Mouse (Mus musculus): ENCODE results near the gene Olfr1333. TPM values are rescaled to one million over a fixed set of nuclear protein-coding genes. Genes with fewer than 3 reads are reported as not detected.
"Not testable (repeated sequence)": the region's sequence is repeated elsewhere in the genome, so short reads cannot be mapped to it uniquely, and the experiment has no call there.

Gene Olfr1333
- not detected in 2 replicates for polyA plus RNA-seq (2015; fragmentation: Nextera tagmentation; extraction: Ambion mirVana)

DNA sequence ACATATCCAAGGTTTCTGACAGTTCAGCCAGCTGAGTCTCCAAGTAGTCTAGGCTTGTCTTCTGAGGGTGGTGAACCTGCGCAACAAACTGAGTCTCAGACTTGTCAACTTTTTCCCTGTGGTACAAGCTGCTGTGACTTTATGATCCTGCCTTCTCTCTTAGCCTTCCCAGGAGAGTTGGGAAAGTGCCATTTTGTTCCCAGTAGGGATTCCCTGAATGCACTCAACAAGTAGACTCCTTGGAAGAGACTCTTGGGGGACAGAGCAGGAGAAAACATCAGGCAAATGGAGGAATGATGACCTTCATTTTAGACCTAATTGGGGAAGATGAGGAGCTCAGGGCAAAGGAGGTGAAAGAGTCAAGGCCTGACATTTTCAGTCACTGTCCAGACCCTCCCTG lies at the start of gene Olfr1333:
TSS of gene Olfr1333 (minus strand) at position 101 of the 400 bp plus-strand sequence.
- H3K36me3 ChIP-seq (ENCODE audit: control insufficient read depth, insufficient read depth), result no peaks in the 10 kb centered on the region
- H3K27ac ChIP-seq (ENCODE audit: low read length), result no peak within 1 kb of the TSS
- H3K9ac ChIP-seq (replicated peaks; ENCODE audit: low read depth, low read length), result no peak within 1 kb of the TSS
- no peaks in the 10 kb centered on the region for H3K4me1 ChIP-seq (replicated peaks; ENCODE audit: control insufficient read depth, insufficient read depth, low read length)
- H3K9me3 ChIP-seq (ENCODE audit: control insufficient read depth, low read length), result no peaks in the 10 kb centered on the region
- H3K4me3 ChIP-seq (replicated peaks; ENCODE audit: low read length), result no peak within 1 kb of the TSS
- WGBS, result 100% methylated on average over 1 of the region's 1 CpGs
- H3K27me3 ChIP-seq (replicated peaks; ENCODE audit: control insufficient read depth, insufficient read depth, low read length), result no peaks in the 10 kb centered on the region
- ATAC-seq, result no peak
- H3K4me2 ChIP-seq (ENCODE audit: low read length), result no peak within 1 kb of the TSS

DNA sequence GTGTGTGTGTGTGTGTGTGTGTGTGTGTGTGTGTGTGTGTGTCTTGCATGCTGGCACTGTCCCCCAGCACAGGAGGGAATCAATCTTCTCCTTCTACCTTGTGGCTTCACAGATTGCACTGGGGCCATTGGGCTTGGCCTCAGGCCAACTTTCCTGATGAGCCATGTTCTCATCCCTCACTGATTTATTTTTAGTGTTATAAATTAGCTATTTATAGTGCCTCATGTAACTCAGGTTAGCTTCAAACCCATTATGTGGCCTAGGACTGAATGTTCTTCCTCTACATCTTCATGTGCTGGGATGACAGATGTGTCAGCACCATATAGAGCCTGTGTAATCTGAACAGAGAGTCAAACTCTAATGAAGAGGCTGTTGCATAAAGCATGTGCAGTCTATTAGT lies 31.5 kb upstream of the Olfr1333 start:
- H3K4me2 ChIP-seq (ENCODE audit: low read length), result no peak overlapping the region
- H3K36me3 ChIP-seq (ENCODE audit: control insufficient read depth, insufficient read depth), result no peaks in the 10 kb centered on the region
- no peak for ATAC-seq
- H3K9ac ChIP-seq (replicated peaks; ENCODE audit: low read depth, low read length), result no peak overlapping the region
- H3K9me3 ChIP-seq (ENCODE audit: control insufficient read depth, low read length), result no peaks in the 10 kb centered on the region
- peaks cover 4% of the 10 kb centered on the region; the same call in 1 of the 2 replicates for H3K4me1 ChIP-seq (replicated peaks; ENCODE audit: control insufficient read depth, insufficient read depth, low read length)
- H3K27me3 ChIP-seq (replicated peaks; ENCODE audit: control insufficient read depth, insufficient read depth, low read length), result no peaks in the 10 kb centered on the region
- H3K4me3 ChIP-seq (replicated peaks; ENCODE audit: low read length), result no peak overlapping the region
- no peak overlapping the region for H3K27ac ChIP-seq (ENCODE audit: low read length)

DNA sequence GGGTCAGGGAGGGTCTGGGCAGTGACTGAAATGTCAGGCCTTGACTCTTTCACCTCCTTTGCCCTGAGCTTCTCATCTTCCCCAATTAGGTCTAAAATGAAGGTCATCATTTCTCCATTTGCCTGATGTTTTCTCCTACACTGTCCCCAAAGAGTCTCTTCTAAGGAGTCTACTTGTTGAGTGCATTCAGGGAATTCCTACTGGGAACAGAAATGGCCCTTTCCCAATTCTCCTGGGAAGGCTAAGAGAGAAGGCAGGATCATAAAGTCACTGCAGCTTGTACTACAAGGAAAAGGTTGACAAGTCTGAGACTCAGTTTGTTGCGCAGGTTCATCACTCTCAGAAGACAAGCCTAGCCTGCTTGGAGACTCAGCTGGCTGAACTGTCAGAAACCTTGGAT lies 28.3 kb upstream of the Olfr1333 start, which contains the start of gene Olfr1331:
TSS of gene Olfr1331 (plus strand) at position 301 of the 400 bp plus-strand sequence.
- Histone ChIP-seq H3K4me3 (replicated peaks; ENCODE audit: low read length) (no peak within 1 kb of the TSS), H3K36me3 (ENCODE audit: control insufficient read depth, insufficient read depth) (no peaks in the 10 kb centered on the region), H3K27me3 (replicated peaks; ENCODE audit: control insufficient read depth, insufficient read depth, low read length) (no peaks in the 10 kb centered on the region), H3K4me1 (replicated peaks; ENCODE audit: control insufficient read depth, insufficient read depth, low read length) (peaks cover 4% of the 10 kb centered on the region; the same call in 1 of the 2 replicates), H3K4me2 (ENCODE audit: low read length) (no peak within 1 kb of the TSS), H3K9ac (replicated peaks; ENCODE audit: low read depth, low read length) (no peak within 1 kb of the TSS), H3K27ac (ENCODE audit: low read length) (no peak within 1 kb of the TSS), H3K9me3 (ENCODE audit: control insufficient read depth, low read length) (no peaks in the 10 kb centered on the region)
- WGBS, result 97% methylated on average over 1 of the region's 1 CpGs
- no peak for ATAC-seq

DNA sequence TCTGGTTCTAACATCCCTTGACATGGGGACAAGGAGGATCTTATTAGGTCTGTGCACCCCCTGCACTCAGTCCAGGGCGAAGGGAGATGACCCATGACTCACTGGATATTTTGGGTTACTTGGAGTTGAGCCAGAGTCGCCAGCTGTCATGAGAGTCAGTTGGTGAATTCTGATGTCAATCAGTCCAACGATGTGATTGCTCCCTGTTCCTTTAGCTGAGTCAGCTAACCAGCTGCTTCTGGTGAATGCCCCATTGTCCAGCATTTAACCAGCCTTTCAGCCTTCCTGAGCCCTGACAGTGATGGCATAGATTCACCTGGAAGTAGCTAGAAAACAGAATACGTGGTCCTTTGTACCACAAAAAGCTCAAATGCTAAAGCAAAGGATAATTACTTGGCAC lies 26.6 kb upstream of the Olfr1333 start:
- Histone ChIP-seq H3K9ac (replicated peaks; ENCODE audit: low read depth, low read length) (no peak overlapping the region), H3K27ac (ENCODE audit: low read length) (no peak overlapping the region), H3K4me2 (ENCODE audit: low read length) (no peak overlapping the region), H3K4me1 (replicated peaks; ENCODE audit: control insufficient read depth, insufficient read depth, low read length) (peaks cover 4% of the 10 kb centered on the region; the same call in 1 of the 2 replicates), H3K36me3 (ENCODE audit: control insufficient read depth, insufficient read depth) (no peaks in the 10 kb centered on the region), H3K9me3 (ENCODE audit: control insufficient read depth, low read length) (no peaks in the 10 kb centered on the region), H3K4me3 (replicated peaks; ENCODE audit: low read length) (no peak overlapping the region), H3K27me3 (replicated peaks; ENCODE audit: control insufficient read depth, insufficient read depth, low read length) (no peaks in the 10 kb centered on the region)
- WGBS, result 24% methylated on average over 4 of the region's 4 CpGs
- ATAC-seq, result no peak

DNA sequence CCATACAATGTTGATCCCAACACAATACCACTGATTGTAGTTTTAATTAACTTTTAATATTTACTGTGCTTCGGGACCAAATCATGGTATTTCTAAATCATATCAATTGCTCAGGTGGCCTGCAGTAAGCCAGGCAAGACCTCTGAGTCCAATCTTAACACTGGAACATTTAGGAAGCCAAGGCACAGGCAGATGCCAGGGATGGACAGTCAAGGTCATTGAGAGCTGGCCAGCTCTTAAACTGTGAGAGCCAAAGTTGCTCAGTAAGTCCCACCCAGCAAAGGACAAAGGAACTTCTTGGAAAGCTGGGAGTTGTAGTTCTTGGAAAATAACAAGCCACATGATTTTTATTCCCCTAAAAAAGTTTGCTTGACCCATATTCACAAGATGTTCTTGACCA lies 25.7 kb upstream of the Olfr1333 start:
- 95% methylated on average over 1 of the region's 1 CpGs for WGBS
- H3K36me3 ChIP-seq (ENCODE audit: control insufficient read depth, insufficient read depth), result no peaks in the 10 kb centered on the region
- peaks cover 4% of the 10 kb centered on the region; the same call in 1 of the 2 replicates for H3K4me1 ChIP-seq (replicated peaks; ENCODE audit: control insufficient read depth, insufficient read depth, low read length)
- ATAC-seq, result no peak
- H3K9me3 ChIP-seq (ENCODE audit: control insufficient read depth, low read length), result no peaks in the 10 kb centered on the region
- no peak overlapping the region for H3K9ac ChIP-seq (replicated peaks; ENCODE audit: low read depth, low read length)
- H3K27me3 ChIP-seq (replicated peaks; ENCODE audit: control insufficient read depth, insufficient read depth, low read length), result no peaks in the 10 kb centered on the region
- no peak overlapping the region for H3K27ac ChIP-seq (ENCODE audit: low read length)
- H3K4me2 ChIP-seq (ENCODE audit: low read length), result no peak overlapping the region
- no peak overlapping the region for H3K4me3 ChIP-seq (replicated peaks; ENCODE audit: low read length)

DNA sequence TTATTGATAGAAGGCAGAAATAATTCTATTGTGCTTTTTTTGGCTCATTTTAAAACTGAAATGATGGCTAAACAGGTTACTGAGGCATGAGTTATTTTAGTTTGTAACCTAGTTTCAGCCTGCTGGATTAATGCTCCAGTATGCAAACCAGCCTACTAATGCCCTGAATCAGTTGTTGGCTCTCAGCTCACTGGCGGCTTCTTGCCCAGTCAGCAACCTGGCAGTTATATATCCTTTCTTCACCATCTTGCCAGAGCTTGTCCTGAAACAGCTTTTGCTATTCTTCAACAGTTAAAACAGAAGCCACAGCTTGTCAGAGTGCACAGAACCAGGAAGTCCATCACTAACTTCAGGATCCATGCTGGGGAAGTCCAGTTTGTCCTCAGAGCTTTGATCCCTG lies 17.2 kb downstream of the Olfr1333 start:
- H3K4me1 ChIP-seq (replicated peaks; ENCODE audit: control insufficient read depth, insufficient read depth, low read length), result no peaks in the 10 kb centered on the region
- no peak overlapping the region for H3K27ac ChIP-seq (ENCODE audit: low read length)
- no peak overlapping the region for H3K4me3 ChIP-seq (replicated peaks; ENCODE audit: low read length)
- H3K9me3 ChIP-seq (ENCODE audit: control insufficient read depth, low read length), result no peaks in the 10 kb centered on the region
- no peaks in the 10 kb centered on the region for H3K27me3 ChIP-seq (replicated peaks; ENCODE audit: control insufficient read depth, insufficient read depth, low read length)
- WGBS, result 85% methylated on average over 1 of the region's 1 CpGs
- no peak overlapping the region for H3K9ac ChIP-seq (replicated peaks; ENCODE audit: low read depth, low read length)
- H3K36me3 ChIP-seq (ENCODE audit: control insufficient read depth, insufficient read depth), result no peaks in the 10 kb centered on the region
- H3K4me2 ChIP-seq (ENCODE audit: low read length), result no peak overlapping the region
- no peak for ATAC-seq

DNA sequence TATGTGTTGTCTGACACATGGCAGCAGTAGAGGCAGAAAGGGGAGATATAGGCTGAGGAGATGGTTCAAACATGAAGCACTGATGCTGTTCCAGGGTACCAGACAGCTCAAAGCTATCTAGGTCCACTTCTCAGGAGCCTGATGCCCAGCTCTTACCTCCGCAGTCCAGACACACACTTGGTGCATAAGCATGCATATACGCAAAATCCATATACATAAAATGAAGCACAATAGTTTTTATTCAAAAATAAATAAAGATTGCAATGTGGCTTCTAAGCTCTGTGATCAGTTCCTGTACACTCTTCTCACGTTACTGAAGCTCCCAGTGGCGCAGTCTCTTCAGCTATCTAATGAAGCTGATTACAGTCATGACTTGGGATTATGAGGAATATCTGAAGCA lies 26.2 kb downstream of the Olfr1333 start, which contains the start of gene Olfr1335:
TSS of gene Olfr1335 (minus strand) at position 101 of the 400 bp plus-strand sequence.
- Histone ChIP-seq H3K9me3 (ENCODE audit: control insufficient read depth, low read length) (no peaks in the 10 kb centered on the region), H3K4me2 (ENCODE audit: low read length) (no peak within 1 kb of the TSS), H3K4me3 (replicated peaks; ENCODE audit: low read length) (no peak within 1 kb of the TSS), H3K4me1 (replicated peaks; ENCODE audit: control insufficient read depth, insufficient read depth, low read length) (no peaks in the 10 kb centered on the region), H3K27ac (ENCODE audit: low read length) (no peak within 1 kb of the TSS), H3K27me3 (replicated peaks; ENCODE audit: control insufficient read depth, insufficient read depth, low read length) (no peaks in the 10 kb centered on the region), H3K9ac (replicated peaks; ENCODE audit: low read depth, low read length) (no peak within 1 kb of the TSS), H3K36me3 (ENCODE audit: control insufficient read depth, insufficient read depth) (no peaks in the 10 kb centered on the region)
- whole genome bisulfite sequencing, result 95% methylated on average over 4 of the region's 4 CpGs
- no peak for ATAC-seq

DNA sequence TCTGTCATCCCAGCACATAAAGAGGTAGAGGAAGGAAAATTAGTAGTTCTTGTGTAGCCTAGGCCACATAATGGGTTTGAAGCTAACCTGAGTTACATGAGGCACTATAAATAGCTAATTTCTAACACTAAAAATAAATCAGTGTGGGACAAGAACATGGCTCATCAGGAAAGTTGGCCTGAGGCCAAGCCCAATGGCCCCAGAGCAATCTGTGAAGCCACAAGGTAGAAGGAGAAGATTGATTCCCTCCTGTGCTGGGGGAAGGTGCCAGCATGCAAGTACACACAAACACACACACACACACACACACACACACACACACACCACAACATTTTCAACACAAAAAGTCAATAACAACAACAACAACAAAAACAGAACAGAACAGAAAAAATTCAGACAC lies 43.3 kb downstream of the Olfr1333 start:
- H3K9ac ChIP-seq (replicated peaks; ENCODE audit: low read depth, low read length); H3K27me3 ChIP-seq (replicated peaks; ENCODE audit: control insufficient read depth, insufficient read depth, low read length); ATAC-seq; H3K9me3 ChIP-seq (ENCODE audit: control insufficient read depth, low read length); H3K4me2 ChIP-seq (ENCODE audit: low read length); H3K27ac ChIP-seq (ENCODE audit: low read length); H3K4me3 ChIP-seq (replicated peaks; ENCODE audit: low read length); H3K4me1 ChIP-seq (replicated peaks; ENCODE audit: control insufficient read depth, insufficient read depth, low read length); H3K36me3 ChIP-seq (ENCODE audit: control insufficient read depth, insufficient read depth): not testable (repeated sequence)

DNA sequence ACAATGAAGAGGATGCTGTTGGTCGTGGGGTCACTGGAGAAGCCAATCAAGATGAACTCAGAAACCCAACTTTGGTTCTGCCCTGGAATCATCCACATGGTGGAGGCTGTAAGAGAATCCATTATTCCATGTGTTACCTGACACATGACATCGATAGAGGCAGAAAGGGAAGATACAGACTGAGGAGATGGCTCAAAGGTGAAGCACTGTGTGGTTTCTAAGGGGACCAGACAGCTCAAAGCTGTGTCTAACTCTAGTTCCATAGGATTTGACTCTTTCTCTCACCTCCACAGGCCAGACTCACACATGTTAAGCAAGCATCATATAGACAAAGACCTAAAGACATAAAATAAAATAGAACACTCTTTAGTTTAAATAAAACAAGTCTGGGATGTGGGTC lies 53.6 kb downstream of the Olfr1333 start, which contains the start of gene Olfr1337:
TSS of gene Olfr1337 (minus strand) at position 101 of the 400 bp plus-strand sequence.
- H3K9me3 ChIP-seq (ENCODE audit: control insufficient read depth, low read length), result no peaks in the 10 kb centered on the region
- no peak within 1 kb of the TSS for H3K9ac ChIP-seq (replicated peaks; ENCODE audit: low read depth, low read length)
- no peak for ATAC-seq
- no peak within 1 kb of the TSS for H3K27ac ChIP-seq (ENCODE audit: low read length)
- 74% methylated on average over 2 of the region's 2 CpGs for WGBS
- H3K4me2 ChIP-seq (ENCODE audit: low read length), result no peak within 1 kb of the TSS
- H3K27me3 ChIP-seq (replicated peaks; ENCODE audit: control insufficient read depth, insufficient read depth, low read length), result no peaks in the 10 kb centered on the region
- no peaks in the 10 kb centered on the region for H3K4me1 ChIP-seq (replicated peaks; ENCODE audit: control insufficient read depth, insufficient read depth, low read length)
- H3K4me3 ChIP-seq (replicated peaks; ENCODE audit: low read length), result no peak within 1 kb of the TSS
- no peaks in the 10 kb centered on the region for H3K36me3 ChIP-seq (ENCODE audit: control insufficient read depth, insufficient read depth)
